In the genomic region with DNA sequence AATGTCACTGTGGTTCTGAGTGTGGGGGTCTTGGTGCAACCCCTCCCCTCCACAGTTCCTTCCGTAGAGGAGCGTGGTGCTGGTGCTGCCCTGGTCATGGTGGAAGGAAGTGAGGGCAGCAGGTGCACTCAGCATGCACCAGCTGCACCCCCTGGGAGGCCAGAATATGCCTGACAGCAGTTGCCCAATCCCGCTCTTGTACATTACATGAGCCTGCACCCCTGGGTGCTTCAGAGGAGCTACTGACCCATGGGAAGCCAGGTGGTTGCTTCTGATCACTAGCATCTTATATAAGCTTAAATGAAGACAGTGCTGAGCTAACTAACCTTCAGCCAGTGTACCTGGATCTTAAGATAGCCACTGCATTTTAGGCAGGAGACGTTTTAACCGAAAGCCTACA, we compare ENCODE assay signal across 20 mouse cellular contexts. TPM values are rescaled to one million over a fixed set of nuclear protein-coding genes. Genes with fewer than 3 reads are reported as not detected.
"Had no signal": no experiment of that assay in that cellular context is flagged by ENCODE, and none has a peak within 500 bp of the region (broad histone marks: within the 10 kb centered on the region; RNA-seq: fewer than 3 reads in every experiment).

No protein-coding gene starts in this region.

- DNase-seq: kidney, postnatal 14 days; kidney, postnatal 4 days; left cerebral cortex, postnatal 4 days; liver, postnatal 0 days; lung, embryonic 14.5 days; thymus, postnatal 25 days had no signal

- ATAC-seq: liver, postnatal 0 days; lung, postnatal 0 days; midbrain, embryonic 13.5 days; midbrain, embryonic 16.5 days had no signal

- H3K4me3 ChIP-seq: limb, embryonic 12.5 days; limb, embryonic 15.5 days; midbrain, embryonic 13.5 days had no signal

- H3K27me3 ChIP-seq: limb, embryonic 12.5 days; limb, embryonic 15.5 days; midbrain, embryonic 13.5 days had no signal

- H3K27ac ChIP-seq: limb, embryonic 12.5 days; limb, embryonic 15.5 days; liver, embryonic 14.5 days; macrophage; midbrain, embryonic 13.5 days had no signal

RNA-seq across cellular contexts. Expression of a gene that starts 12.8 kb away (rescaled TPM):
- polyA plus RNA-seq: limb, embryonic 15.5 days; liver, embryonic 11.5 days; liver, postnatal 0 days; lung, postnatal 0 days; macrophage; midbrain, embryonic 16.5 days; neural tube, embryonic 14.5 days; small intestine, adult 2 months; spleen, adult 2 months; stomach, embryonic 16.5 days; testis, adult 2 months; thymus, postnatal 0 days had no signal
